Mouse (Mus musculus) CH12.LX (cell line): ENCODE results near the gene Vwf. TPM values are rescaled to one million over a fixed set of nuclear protein-coding genes. Genes with fewer than 3 reads are reported as not detected.

Source experiments
- DNase-seq: peaks from one replicate; pipeline ENCODE4 v3.0.0-alpha.2; 2013; ENCODE audit errors: extremely low read depth
- H3K27ac ChIP-seq: 2 replicates; pipeline ENCODE4 v1.5.1; 2012; ENCODE audit warnings: low read depth, mild to moderate bottlenecking, control low read depth, moderate library complexity; ENCODE audit not compliant: insufficient read depth
- H3K27me3 ChIP-seq: replicated peaks from 2 replicates; pipeline ENCODE3; 2012; ENCODE audit warnings: inconsistent platforms
- H3K36me3 ChIP-seq, 2 experiments: replicated peaks in 1 of 2; 2 replicates each; pipeline versions ENCODE3 to v1.6.1; 2012; ENCODE audit warnings: inconsistent platforms in 1 of 2, low read length in 1 of 2, mild to moderate bottlenecking in 1 of 2, mixed read lengths in 1 of 2, moderate library complexity in 1 of 2; ENCODE audit not compliant: control insufficient read depth in 1 of 2, insufficient read depth in 1 of 2
- H3K4me1 ChIP-seq, 2 experiments: 2 replicates each; pipeline ENCODE4 v1.6.1; 2012; ENCODE audit warnings: inconsistent platforms in 1 of 2, moderate library complexity in 1 of 2; ENCODE audit not compliant: insufficient read depth in 2 of 2, control insufficient read depth in 1 of 2
- H3K4me2 ChIP-seq: 2 replicates; pipeline ENCODE4 v1.6.1; 2012; ENCODE audit warnings: low read depth, mild to moderate bottlenecking, control low read depth; ENCODE audit not compliant: poor library complexity, insufficient read depth, severe bottlenecking
- H3K4me3 ChIP-seq, 3 experiments: fragments of 150-350 bp in 1 of 3; sonication (generic) in 1 of 3; replicated peaks in 1 of 3; 2 replicates each; pipeline versions ENCODE3 to v1.5.1; 2011 to 2012; ENCODE audit warnings: low read depth in 2 of 3, low read length in 2 of 3, mild to moderate bottlenecking in 2 of 3, moderate library complexity in 2 of 3, control low read depth in 1 of 3, improper control_type of control experiment in 1 of 3, inconsistent platforms in 1 of 3, mixed read lengths in 1 of 3; ENCODE audit not compliant: poor library complexity in 1 of 3
- H3K79me2 ChIP-seq: replicated peaks from 2 replicates; pipeline ENCODE4 v1.6.1; 2012; ENCODE audit warnings: mild to moderate bottlenecking, moderate library complexity; ENCODE audit not compliant: control insufficient read depth, poor library complexity, insufficient read depth, severe bottlenecking; ENCODE audit errors: extremely low read depth
- H3K9ac ChIP-seq: 2 replicates; pipeline ENCODE4 v1.6.1; 2012; ENCODE audit warnings: low read depth, mild to moderate bottlenecking, control low read depth, moderate library complexity; ENCODE audit not compliant: insufficient read depth
- H3K9me3 ChIP-seq: replicated peaks from 2 replicates; pipeline ENCODE3; 2012; ENCODE audit warnings: low read length, inconsistent platforms, mixed read lengths
- BHLHE40 ChIP-seq: IDR thresholded peaks from 2 replicates; pipeline ENCODE4 v1.6.1; 2011; ENCODE audit warnings: mild to moderate bottlenecking, low read depth, low read length, improper control_type of control experiment
- CHD1 ChIP-seq: IDR thresholded peaks from 2 replicates; pipeline ENCODE4 v1.6.1; 2012; ENCODE audit warnings: low read depth, low read length, improper control_type of control experiment, inconsistent platforms
- CTCF ChIP-seq, 2 experiments: IDR thresholded peaks in 1 of 2; conservative IDR thresholded peaks in 1 of 2; 2 replicates each; pipeline ENCODE4 v1.5.1; 2011 to 2012; ENCODE audit warnings: low read depth in 2 of 2, low read length in 2 of 2, improper control_type of control experiment in 1 of 2, inconsistent platforms in 1 of 2, mild to moderate bottlenecking in 1 of 2, moderate library complexity in 1 of 2
- E2F4 ChIP-seq: IDR thresholded peaks from 2 replicates; pipeline ENCODE4 v1.6.1; 2011; ENCODE audit warnings: low read depth, low read length, improper control_type of control experiment; ENCODE audit not compliant: insufficient replicate concordance
- EP300 ChIP-seq: IDR thresholded peaks from 2 replicates; pipeline ENCODE4 v1.6.1; 2011; ENCODE audit warnings: low read length, improper control_type of control experiment
- ETS1 ChIP-seq: conservative IDR thresholded peaks from 2 replicates; pipeline ENCODE4 v1.6.1; 2012; ENCODE audit warnings: low read depth, mild to moderate bottlenecking, inconsistent platforms, low read length, improper control_type of control experiment, moderate library complexity
- KAT2A ChIP-seq: IDR thresholded peaks from 2 replicates; pipeline ENCODE4 v1.6.1; 2012; ENCODE audit warnings: low read length, improper control_type of control experiment, inconsistent platforms; ENCODE audit not compliant: insufficient replicate concordance
- MAZ ChIP-seq: IDR thresholded peaks from 2 replicates; pipeline ENCODE4 v1.6.1; 2012; ENCODE audit warnings: low read depth, mild to moderate bottlenecking, inconsistent platforms, low read length, improper control_type of control experiment, moderate library complexity
- MXI1 ChIP-seq: IDR thresholded peaks from 2 replicates; pipeline ENCODE4 v1.6.1; 2011; ENCODE audit warnings: mild to moderate bottlenecking, low read depth, low read length, improper control_type of control experiment
- NELFE ChIP-seq: IDR thresholded peaks from 2 replicates; pipeline ENCODE4 v1.6.1; 2011; ENCODE audit warnings: low read depth, low read length, improper control_type of control experiment
- NRF1 ChIP-seq: IDR thresholded peaks from 2 replicates; pipeline ENCODE4 v1.6.1; 2014; ENCODE audit warnings: low read depth, mild to moderate bottlenecking, inconsistent platforms, low read length, improper control_type of control experiment, moderate library complexity
- POLR2A ChIP-seq: IDR thresholded peaks from 2 replicates; pipeline ENCODE4 v1.6.1; 2011; ENCODE audit warnings: low read depth, mild to moderate bottlenecking, improper control_type of control experiment, low read length
- POLR2AphosphoS2 ChIP-seq: IDR thresholded peaks from 2 replicates; pipeline ENCODE4 v1.6.1; 2011; ENCODE audit warnings: low read depth, low read length, improper control_type of control experiment
- RAD21 ChIP-seq: IDR thresholded peaks from 2 replicates; pipeline ENCODE4 v1.6.1; 2011; ENCODE audit warnings: low read depth, mild to moderate bottlenecking, low read length, improper control_type of control experiment, moderate library complexity
- RCOR1 ChIP-seq: conservative IDR thresholded peaks from 2 replicates; pipeline ENCODE4 v1.6.1; 2012; ENCODE audit warnings: low read depth, mild to moderate bottlenecking, inconsistent platforms, low read length, improper control_type of control experiment
- SIN3A ChIP-seq: IDR thresholded peaks from 2 replicates; pipeline ENCODE4 v1.6.1; 2012; ENCODE audit warnings: low read length, improper control_type of control experiment, inconsistent platforms
- SMC3 ChIP-seq: IDR thresholded peaks from 2 replicates; pipeline ENCODE4 v1.6.1; 2011; ENCODE audit warnings: low read depth, low read length, improper control_type of control experiment
- TBP ChIP-seq: conservative IDR thresholded peaks from 2 replicates; pipeline ENCODE4 v1.6.1; 2011; ENCODE audit warnings: low read depth, low read length, improper control_type of control experiment
- USF2 ChIP-seq: conservative IDR thresholded peaks from 2 replicates; pipeline ENCODE4 v1.6.1; 2011; ENCODE audit warnings: low read depth, low read length, improper control_type of control experiment
- ZNF384 ChIP-seq: IDR thresholded peaks from 2 replicates; pipeline ENCODE4 v1.6.1; 2012; ENCODE audit warnings: low read depth, low read length, improper control_type of control experiment, inconsistent platforms
- dilution Hi-C: fragments of 300-500 bp; cut with MboI; formaldehyde crosslinking; loops from 2 replicates; pipeline ENCODE4 v1.14.3; 2020; ENCODE audit warnings: low sequenced_read_pairs; ENCODE audit not compliant: extremely low pct_unique_long_range_greater_than_20kb, extremely low pct_ligation_motif_present
- in situ Hi-C: fragments of 300-500 bp; cut with MboI; formaldehyde crosslinking; loops from 3 replicates; pipeline ENCODE4 v1.14.3; 2019; ENCODE audit warnings: low sequenced_read_pairs, low pct_ligation_motif_present, low pct_unique_long_range_greater_than_20kb, mixed read lengths
- polyA plus RNA-seq: library from polyadenylated mRNA; unstranded; fragments of >175 nt; gene quantifications from 2 replicates; pipeline ENCODE4 v1.2.1, GENCODE M21; 2012; ENCODE audit warnings: low read depth; ENCODE audit not compliant: insufficient read length
- total RNA-seq, 2 experiments: library from RNA; depleted of rRNA; stranded (reverse); fragments of 300-350 nt in 1 of 2; fragments of >200 nt in 1 of 2; gene quantifications; 2 replicates each; pipeline ENCODE4 v1.2.3; 2012 to 2014

The Vwf gene
- total and polyA plus RNA-seq, 3 experiments = not detected

- Histone ChIP-seq H3K27ac (no peak overlapping the region), H3K36me3 (no peaks in the 10 kb centered on the region), H3K27me3 (peaks cover 79% of the 10 kb centered on the region), H3K79me2 (no peaks in the 10 kb centered on the region), H3K4me2 (no peak overlapping the region), H3K4me3 (no peak overlapping the region), H3K9ac (no peak overlapping the region), H3K9me3 (no peaks in the 10 kb centered on the region), H3K4me1 (peaks cover 3 to 4% of the 10 kb centered on the region in 2 experiments; a peak in 2 of 4 replicates)
- dilution Hi-C loops (no loop called here), in situ Hi-C loops (loop anchor here (5.0 kb wide), 1 partner anchor 88 kb away; no protein-coding TSS in a partner anchor)
- TF ChIP-seq BHLHE40 = no peak
- DNase-seq = no peak
Measured at GRCm38 (mm10) chr6:125585579-125585978, 39.0 kb downstream of the Vwf start.

- no peaks in the 10 kb centered on the region for H3K9me3 ChIP-seq
- no peak for DNase-seq
- TF ChIP-seq NELFE = no peak
- TF ChIP-seq CHD1 = no peak
- no peak for TF ChIP-seq ETS1
- TF ChIP-seq RCOR1 = no peak
- TF ChIP-seq, all 38 proteins: peak for 0
- peaks cover 81% of the 10 kb centered on the region for H3K27me3 ChIP-seq
- no peak overlapping the region for H3K9ac ChIP-seq
- dilution Hi-C loops (no loop called here), in situ Hi-C loops (loop anchor here (5.0 kb wide), 1 partner anchor 89 kb away; no protein-coding TSS in a partner anchor)
- no peak overlapping the region for H3K4me3 ChIP-seq
- peaks cover 3 to 4% of the 10 kb centered on the region in 2 experiments; a peak in 2 of 4 replicates for H3K4me1 ChIP-seq
- no peak overlapping the region for H3K4me2 ChIP-seq
- H3K27ac ChIP-seq = no peak overlapping the region
- H3K36me3 ChIP-seq = no peaks in the 10 kb centered on the region
- H3K79me2 ChIP-seq = no peaks in the 10 kb centered on the region
Measured at GRCm38 (mm10) chr6:125586042-125586566, 39.5 kb downstream of the Vwf start.

- dilution Hi-C loops = no loop called here
- no peak overlapping the region for H3K4me2 ChIP-seq
- no peaks in the 10 kb centered on the region for H3K4me1 ChIP-seq
Measured at GRCm38 (mm10) chr6:125588241-125588640, 41.7 kb downstream of the Vwf start.

More at GRCm38 (mm10) chr6:125588241-125588640, 41.7 kb downstream of the Vwf start:
- Histone ChIP-seq H3K4me3 (no peak overlapping the region), H3K27ac (no peak overlapping the region), H3K79me2 (no peaks in the 10 kb centered on the region), H3K9me3 (no peaks in the 10 kb centered on the region), H3K9ac (no peak overlapping the region), H3K27me3 (peaks cover 93% of the 10 kb centered on the region), H3K36me3 (no peaks in the 10 kb centered on the region)
- no peak for DNase-seq
- in situ Hi-C loops = loop anchor here (5.0 kb wide), 1 partner anchor 91 kb away; no protein-coding TSS in a partner anchor
- TF ChIP-seq RAD21 = peak; percentile 57
- TF ChIP-seq KAT2A = no peak
- no peak for TF ChIP-seq CHD1
- no peak for TF ChIP-seq SIN3A
- TF ChIP-seq ETS1 = no peak
- TF ChIP-seq NELFE = no peak
- TF ChIP-seq MAZ = no peak
- no peak for TF ChIP-seq ZNF384
- no peak for TF ChIP-seq NRF1
- TF ChIP-seq POLR2AphosphoS2 = no peak
- TF ChIP-seq POLR2A = no peak
- TF ChIP-seq MXI1 = no peak
- TF ChIP-seq USF2 = no peak
- peak; percentile 3 to 81; a peak in 2 of 4 replicates for TF ChIP-seq CTCF (conservative IDR thresholded peaks at IDR 0.05 in 1 of 2, IDR thresholded peaks at IDR 0.05 in 1 of 2; ENCODE audit: low read depth in 2 of 2, low read length in 2 of 2)
- TF ChIP-seq RCOR1 = no peak
- peak; percentile 71 for TF ChIP-seq SMC3
- no peak for TF ChIP-seq EP300
- no peak for TF ChIP-seq E2F4
- TF ChIP-seq TBP = no peak
